Mouse (Mus musculus): ENCODE data around the gene Rapgef1.

DNA sequence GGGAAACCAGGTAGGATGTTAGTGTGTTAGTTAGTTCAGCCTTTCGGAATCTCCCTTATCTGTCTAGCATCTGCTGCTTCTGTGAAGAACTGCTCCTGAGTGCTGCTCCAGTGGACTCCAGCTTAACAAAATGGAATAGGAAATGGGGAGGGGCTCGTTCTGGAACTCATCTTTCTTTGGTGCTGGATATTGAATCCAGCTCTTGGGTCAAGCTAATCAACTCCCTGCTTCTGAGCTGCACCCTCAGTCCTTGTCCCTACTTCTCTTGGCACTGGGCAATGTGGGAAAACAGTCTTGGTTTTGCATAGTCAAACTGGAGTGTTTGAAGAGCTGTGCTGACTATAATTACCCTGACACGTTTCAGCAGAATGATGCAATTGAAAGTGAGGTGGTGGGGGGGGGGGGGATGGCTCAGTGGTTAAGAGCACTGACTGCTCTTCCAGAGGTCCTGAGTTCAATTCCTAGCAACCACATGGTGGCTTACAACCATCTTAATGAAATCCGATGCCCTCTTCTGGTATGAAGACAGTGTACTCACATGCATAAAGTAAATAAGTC lies 25.6 kb downstream of the Rapgef1 start:
- TF ChIP-seq POLR2A (IDR thresholded peaks at IDR 0.05; ENCODE audit: extremely low read depth, insufficient read depth, low read length) (no peak), CTCF (IDR thresholded peaks at IDR 0.05; ENCODE audit: extremely low read depth, insufficient read depth, low read length) (no peak)

All from cortical plate, adult 2 months (tissue).